Mouse (Mus musculus) CH12.LX (cell line): ENCODE measurements at regions not wholly inside any gene's neighbourhood (a gene's known extent, or its start where the extent isn't known, plus 50 kb on each side); places are given as distances from the start of the nearest gene placed in this dataset.

Experiments used
- POLR2A ChIP-seq: IDR thresholded peaks from 2 replicates; pipeline ENCODE4 v1.6.1; 2011; ENCODE audit warnings: low read depth, mild to moderate bottlenecking, improper control_type of control experiment, low read length
- RCOR1 ChIP-seq: conservative IDR thresholded peaks from 2 replicates; pipeline ENCODE4 v1.6.1; 2012; ENCODE audit warnings: low read depth, mild to moderate bottlenecking, inconsistent platforms, low read length, improper control_type of control experiment
- ZKSCAN1 ChIP-seq: IDR thresholded peaks from 2 replicates; pipeline ENCODE4 v1.6.1; 2012; ENCODE audit warnings: low read depth, inconsistent platforms, low read length, improper control_type of control experiment, borderline replicate concordance

GRCm38 (mm10) chr10:102943156-102943555 lies 86.9 kb downstream of the Alx1 start:
- TF ChIP-seq RCOR1 (no peak), ZKSCAN1 (no peak), POLR2A (no peak)
